Mouse (Mus musculus): ENCODE measurements at regions not wholly inside any gene's neighbourhood (a gene's known extent, or its start where the extent isn't known, plus 50 kb on each side); places are given as distances from the start of the nearest gene placed in this dataset.

DNA sequence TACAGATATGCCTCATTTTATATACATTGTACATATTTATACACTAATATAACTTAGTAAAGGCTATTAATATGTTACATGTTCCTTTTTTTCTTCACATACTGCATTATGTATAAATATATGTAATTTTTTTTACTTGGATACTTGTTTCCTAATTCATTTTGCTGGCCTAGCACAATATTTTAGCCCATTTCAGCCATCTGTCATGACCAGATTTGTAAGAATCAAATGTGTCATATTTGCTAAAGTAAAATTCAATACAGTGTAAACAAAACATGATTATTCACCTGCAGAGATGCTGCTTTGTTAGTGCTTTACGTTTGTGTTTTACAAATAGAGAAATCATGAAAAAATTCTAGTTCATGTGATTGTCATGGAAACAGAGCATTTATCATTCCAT lies 441.3 kb downstream of the Adam29 start:
- TF ChIP-seq CTCF (IDR thresholded peaks at IDR 0.05; ENCODE audit: extremely low read depth, insufficient read depth, insufficient read length, insufficient replicate concordance), result no peak
- TF ChIP-seq POLR2A (IDR thresholded peaks at IDR 0.05; ENCODE audit: low read depth, low read length), result no peak
